8 mouse cellular contexts compared by ENCODE assay signal in genomic region chr5:9100207-9100848, GRCm38 (mm10). TPM values are rescaled to one million over a fixed set of nuclear protein-coding genes. Genes with fewer than 3 reads are reported as not detected.
DNase-seq lines count a peak whose midpoint lies in the region; ATAC-seq and TF ChIP-seq lines count a peak whose summit lies in the region.

Gene Tmem243, plus strand, starts transcription at chr5:9100668.

- DNase-seq in G1E (ENCODE audit: low spot score) = peak; percentile 63
- DNase-seq in cerebellum, adult 2 months = peak; percentile 91 to 93
- peak; percentile 88 for DNase-seq in forelimb bud, embryonic 11.5 days (ENCODE audit: low read depth, low spot score)
- DNase-seq in layer of hippocampus, adult 9-10 months (ENCODE audit: low spot score) = peak; percentile 68
- DNase-seq in ovary, postnatal 10 days (ENCODE audit: low spot score) = peak; percentile 79
- DNase-seq in thymus, postnatal 10 days (ENCODE audit: low spot score in 2 of 2) = peak; percentile 60 to 68

- H3K9me3 ChIP-seq in G1E (replicated peaks) = peaks cover 6% of the 10 kb centered on the region
- H3K9me3 ChIP-seq in lung, embryonic 16.5 days (ENCODE audit: control insufficient read depth, low read length) = peaks cover 5% of the 10 kb centered on the region

- TF ChIP-seq CTCF in G1E (IDR thresholded peaks at IDR 0.05; ENCODE audit: low read depth, low read length) = no peak
- TF ChIP-seq CTCF in cerebellum, adult 2 months (IDR thresholded peaks at IDR 0.05; ENCODE audit: borderline replicate concordance, insufficient read depth, low read depth, low read length) = no peak

- H3K36me3 ChIP-seq in G1E (replicated peaks) = no peaks in the 10 kb centered on the region
- no peaks in the 10 kb centered on the region for H3K36me3 ChIP-seq in lung, embryonic 16.5 days (ENCODE audit: control insufficient read depth, insufficient read depth, low read length)

- peaks cover 15% of the 10 kb centered on the region for H3K4me1 ChIP-seq in G1E (ENCODE audit: insufficient read depth, low read depth, low read length)
- peaks cover 4% of the 10 kb centered on the region; the same call in 1 of the 2 replicates for H3K4me1 ChIP-seq in cerebellum, adult 2 months (ENCODE audit: control insufficient read depth, insufficient read depth, low read length)
- H3K4me1 ChIP-seq in lung, embryonic 16.5 days (replicated peaks; ENCODE audit: control insufficient read depth, insufficient read depth, low read length) = peaks cover 11% of the 10 kb centered on the region

- peak; percentile 88; the same call in 1 of the 2 replicates for ATAC-seq in G1E (ENCODE audit: extremely low read depth, insufficient number of reproducible peaks, low FRiP score, poor library complexity, severe bottlenecking)
- ATAC-seq in hematopoietic stem cell, adult 5-6 weeks (replicated peaks in 1 of 2; ENCODE audit: insufficient read depth in 1 of 2, low FRiP score in 2 of 2, low TSS enrichment in 1 of 2, low read depth in 1 of 2, poor library complexity in 2 of 2, severe bottlenecking in 2 of 2) = peak; percentile 94 to 96
- peak; percentile 94 for ATAC-seq in lung, embryonic 16.5 days (ENCODE audit: low read depth)

- H3K4me3 ChIP-seq in G1E (ENCODE audit: low read depth, low read length) = peak within 1 kb of the TSS; percentile 84
- H3K4me3 ChIP-seq in cerebellum, adult 2 months (replicated peaks; ENCODE audit: insufficient read depth, low read depth, low read length) = peak within 1 kb of the TSS; percentile 79
- H3K4me3 ChIP-seq in lung, embryonic 16.5 days (ENCODE audit: low read length) = peak within 1 kb of the TSS; percentile 91

- TF ChIP-seq POLR2A in cerebellum, adult 2 months (IDR thresholded peaks at IDR 0.05; ENCODE audit: borderline replicate concordance, insufficient read depth, low read length) = peak; percentile 55

- WGBS in cerebellum, adult 2 months = under 1% methylated on average over 59 of the region's 59 CpGs
- WGBS in lung, embryonic 16.5 days = under 1% methylated on average over 55 of the region's 59 CpGs

- H3K9ac ChIP-seq in lung, embryonic 16.5 days (ENCODE audit: low read length) = peak within 1 kb of the TSS; percentile 89

- peak within 1 kb of the TSS; percentile 86 for H3K4me2 ChIP-seq in lung, embryonic 16.5 days (ENCODE audit: low read depth, low read length)

- peak within 1 kb of the TSS; percentile 18; the same call in 1 of the 2 replicates for H3K27ac ChIP-seq in cerebellum, adult 2 months (ENCODE audit: insufficient read depth, low read length)
- peak within 1 kb of the TSS; percentile 98 for H3K27ac ChIP-seq in lung, embryonic 16.5 days (ENCODE audit: low read length)

- H3K27me3 ChIP-seq in G1E (ENCODE audit: insufficient read depth, low read length) = peaks cover 34% of the 10 kb centered on the region
- H3K27me3 ChIP-seq in cerebellum, adult 2 months (ENCODE audit: control insufficient read depth, insufficient read depth, low read length) = no peaks in the 10 kb centered on the region
- H3K27me3 ChIP-seq in lung, embryonic 16.5 days (ENCODE audit: control insufficient read depth, insufficient read depth, low read depth, low read length) = peaks cover 2% of the 10 kb centered on the region; the same call in 1 of the 2 replicates

RNA-seq across cellular contexts. Expression of gene Tmem243, which starts in this region (rescaled TPM):
- total RNA-seq in G1E (2014; fragmentation: Nextera tagmentation) = 0.97 and 2.0 TPM in 2 replicates
- 2.6 and 3.2 TPM in 2 replicates for total RNA-seq in G1E (2017)
- 0.68 and 0.87 TPM in 2 replicates for polyA plus RNA-seq in G1E (2012)
- polyA plus RNA-seq in cerebellum, adult 2 months (2012; rRNA removed) = 20.8 and 21.2 TPM in 2 replicates
- total RNA-seq in hematopoietic stem cell, adult 5-6 weeks (2017) = 13.3 and 23.6 TPM in 2 replicates
- polyA plus RNA-seq in lung, embryonic 16.5 days (2015; fragmentation: Nextera tagmentation; extraction: Ambion mirVana) = 23.8 and 45.6 TPM in 2 replicates

Comparison
In these comparisons a context has a peak if more than half of its experiments do, and no peak if none do; other contexts are left out.
1. Peak in every context shown above with its lines: DNase-seq, ATAC-seq, H3K4me3 ChIP-seq and H3K27ac ChIP-seq.
2. RNA of gene Tmem243 (polyA plus RNA-seq): 23.8 to 45.6 TPM in lung, embryonic 16.5 days and 20.8 to 21.2 TPM in cerebellum, adult 2 months; 0.68 to 0.87 TPM in G1E; every median in the first group is over 10 times any median in the second.